Mouse (Mus musculus): ENCODE results near the gene Kri1.

DNA sequence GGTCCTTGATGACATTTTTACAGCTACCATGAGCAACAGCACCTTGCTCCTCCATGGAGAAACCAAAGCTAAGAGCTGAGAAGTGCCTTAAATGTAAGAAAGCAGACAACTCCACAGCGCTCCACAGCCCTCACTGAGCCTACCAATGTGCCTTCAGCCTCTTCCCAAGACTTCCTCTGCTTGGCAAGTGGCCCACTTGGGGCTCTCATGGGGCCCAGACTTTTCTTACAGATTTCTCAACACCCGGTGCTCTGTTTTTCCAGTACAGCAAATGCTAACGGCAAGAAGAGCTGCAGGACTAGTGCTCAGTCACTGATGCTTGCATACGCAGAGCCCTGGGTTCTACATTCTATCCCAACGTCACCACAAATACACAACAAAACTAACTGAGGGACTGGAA, 10.0 kb downstream of the Kri1 start:
- TF ChIP-seq CTCF (IDR thresholded peaks at IDR 0.05) (no peak), EP300 (IDR thresholded peaks at IDR 0.05) (no peak)

All from lung, postnatal 0 days (tissue).